Mouse (Mus musculus) B cell, adult 67 days (primary cell): Measurements from ENCODE around the gene Abhd18. TPM values are rescaled to one million over a fixed set of nuclear protein-coding genes. Genes with fewer than 3 reads are reported as not detected.

ENCODE experiments used
- total RNA-seq, 2 experiments: library from RNA; stranded (reverse); gene quantifications; 4 replicates each; pipeline ENCODE4 v1.2.4; 2023

Gene Abhd18
- total RNA-seq, result 10 to 100 TPM in 1 of 2 experiments, 1 to 10 TPM in 1; 7.1 to 11.7 TPM

DNA sequence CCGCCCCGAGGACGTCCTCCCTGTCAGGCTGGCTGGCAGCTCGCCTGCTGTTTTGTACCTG, at the start of gene Abhd18:
Gene Abhd18 (plus strand): TSS at position 14 of the 61 bp plus-strand sequence.

DNA sequence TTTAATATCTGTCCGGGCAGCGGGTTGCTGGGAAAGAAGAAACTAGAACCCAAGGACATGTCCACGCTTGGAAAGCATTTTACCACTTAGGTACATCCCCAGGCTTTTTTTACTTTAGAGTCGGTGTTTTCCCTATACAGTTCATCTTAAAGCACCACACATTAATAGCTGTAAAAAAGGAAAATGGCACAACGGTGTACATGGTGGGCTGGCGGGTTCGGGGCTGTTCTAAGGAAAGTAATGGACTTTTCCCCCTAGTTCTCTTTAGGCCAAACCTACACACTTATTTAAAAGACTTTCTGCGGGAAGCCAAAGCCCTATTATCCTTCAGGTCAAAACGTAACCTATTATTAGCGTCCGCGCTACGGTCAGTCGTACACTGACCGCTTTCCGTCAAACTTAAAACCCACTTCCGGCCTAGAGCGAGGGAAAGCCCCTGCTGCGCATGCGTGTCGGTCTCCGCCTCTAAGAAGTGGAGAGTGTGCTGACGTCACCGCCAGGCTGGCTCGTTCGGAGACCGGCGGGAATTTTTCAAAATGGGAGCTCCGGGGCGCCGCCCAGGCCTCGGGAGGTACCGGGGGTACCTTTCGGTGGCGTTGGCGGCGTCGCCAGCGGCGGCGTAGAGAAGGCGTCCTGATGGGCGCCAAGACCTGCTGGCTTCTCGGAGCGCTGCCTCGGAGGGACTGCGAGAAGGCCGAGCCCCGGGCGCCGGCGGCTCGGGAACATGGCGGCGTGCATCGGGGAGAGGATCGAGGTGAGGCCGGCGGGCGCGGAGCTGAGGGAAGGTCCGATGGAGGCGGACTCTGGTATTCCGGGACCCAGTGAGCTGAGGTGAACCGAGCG, 47.0 kb upstream of the Abhd18 start, which contains the start of gene Plk4:
Gene Plk4 (plus strand): TSS at position 490 of the 843 bp plus-strand sequence.

DNA sequence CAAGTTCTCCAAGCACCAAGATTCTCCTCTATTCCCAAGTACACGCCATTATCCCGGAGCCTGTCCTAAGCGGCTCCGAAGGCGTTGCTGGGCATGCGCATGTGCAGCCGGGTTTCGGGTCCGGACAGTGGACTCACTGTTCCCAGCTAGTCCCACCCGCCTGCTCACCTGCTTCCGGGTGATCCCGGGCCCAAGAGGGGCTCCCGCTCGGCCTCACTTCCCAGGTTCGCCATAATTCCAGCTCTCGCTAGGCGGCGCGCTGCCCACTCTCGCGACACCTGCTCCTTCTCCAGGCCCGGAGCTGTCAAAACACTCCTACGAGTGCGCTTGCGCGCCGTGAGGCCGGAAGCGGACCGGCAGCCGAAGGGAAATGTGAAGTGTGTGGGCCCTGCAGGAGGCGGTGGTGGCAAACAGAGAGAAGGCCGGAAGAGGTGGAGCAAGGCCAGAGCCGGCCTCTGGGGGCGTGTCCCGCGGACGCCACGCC, 255 bp upstream of the Abhd18 start, which contains the start of gene Mfsd8:
Gene Mfsd8 (minus strand): TSS at position 414 of the 484 bp plus-strand sequence.

DNA sequence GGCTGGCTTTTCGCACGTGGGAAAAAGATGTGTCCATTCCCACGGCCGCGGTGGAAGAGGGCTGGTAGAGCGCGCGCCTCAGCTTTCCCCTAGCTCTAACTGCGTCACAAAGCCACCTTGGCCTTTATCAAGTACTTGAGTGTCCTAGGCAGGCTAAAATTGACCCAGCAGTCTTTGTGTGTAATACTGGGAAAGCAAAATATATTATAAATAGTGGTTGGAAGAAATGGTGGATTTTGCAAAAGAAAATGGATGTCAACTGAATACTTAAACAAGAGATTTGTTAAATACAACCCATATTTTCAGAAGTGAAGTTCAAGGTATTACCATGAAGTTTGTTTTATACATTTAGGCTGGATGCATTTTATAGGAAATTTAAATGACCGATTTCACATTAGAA, 55.7 kb downstream of the Abhd18 start, which contains the start of gene 1700034I23Rik:
Gene 1700034I23Rik (minus strand): TSS at position 101 of the 400 bp plus-strand sequence.

DNA sequence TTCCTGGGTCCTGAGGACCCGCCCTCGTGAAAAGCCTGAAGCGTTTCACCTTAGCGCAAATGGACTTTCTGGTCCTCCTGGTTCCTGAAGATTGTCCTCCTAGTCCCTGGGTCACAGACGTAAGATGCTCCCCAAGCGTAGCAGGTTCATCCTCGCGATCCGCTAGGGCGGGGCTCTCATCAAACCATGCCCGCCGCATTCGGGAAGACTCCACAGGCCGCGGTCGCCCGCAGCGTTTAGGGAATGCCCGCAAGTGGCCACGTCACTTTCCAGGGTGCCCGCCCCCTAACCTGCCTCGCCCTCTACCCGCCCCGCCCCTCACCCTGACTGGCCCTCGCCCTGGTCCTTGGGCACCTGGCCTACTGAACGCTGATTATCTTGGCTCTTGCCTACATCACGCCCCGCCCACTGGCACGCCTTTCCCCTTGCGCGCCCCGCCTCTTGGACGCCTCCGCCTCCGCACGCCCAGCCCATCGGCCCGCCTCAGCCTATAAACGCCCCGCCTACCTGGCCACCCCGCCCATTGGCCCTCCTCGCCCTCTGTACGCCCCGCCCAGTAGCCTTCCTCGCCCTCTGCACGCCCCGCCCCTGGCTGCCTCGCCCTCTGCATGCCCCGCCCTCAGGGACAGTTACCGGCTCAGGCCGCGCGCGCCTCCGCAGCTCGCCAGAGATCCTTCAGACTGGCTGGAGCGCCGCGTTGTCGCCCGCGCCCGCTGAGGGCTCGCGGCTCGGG, 102.6 kb downstream of the Abhd18 start, which contains the start of gene Larp1b:
Gene Larp1b (plus strand): TSS at position 659 of the 733 bp plus-strand sequence.

Other genes starting within 250 kb of the Abhd18 start
- gene Slc25a31, start 138.1 kb upstream of the Abhd18 start, total RNA-seq, result not detected
- 10 to 100 TPM in 1 of 2 experiments, 1 to 10 TPM in 1; 8.4 to 13.0 TPM for gene Hspa4l, start 102.5 kb upstream of the Abhd18 start, total RNA-seq
- gene Plk4, start 47.0 kb upstream of the Abhd18 start, total RNA-seq, result 10 to 100 TPM; 27.2 to 38.2 TPM
- 10 to 100 TPM; 13.9 to 17.2 TPM for gene Mfsd8, start 84 bp upstream of the Abhd18 start, total RNA-seq
- not detected for gene 1700034I23Rik, start 55.6 kb downstream of the Abhd18 start, total RNA-seq
- 10 to 100 TPM; 18.7 to 21.9 TPM for gene Larp1b, start 102.9 kb downstream of the Abhd18 start, total RNA-seq
- gene Pgrmc2, start 236.1 kb downstream of the Abhd18 start, total RNA-seq, result 10 to 100 TPM; 21.6 to 24.0 TPM